Mouse (Mus musculus) megakaryocyte, embryonic 14.5 days (primary cell): Measurements from ENCODE around the gene Olfr262. TPM values are rescaled to one million over a fixed set of nuclear protein-coding genes. Genes with fewer than 3 reads are reported as not detected.
"Not testable (repeated sequence)": the region's sequence is repeated elsewhere in the genome, so short reads cannot be mapped to it uniquely, and the experiment has no call there.

Experiments
- H3K27me3 ChIP-seq: replicated peaks from 2 replicates; pipeline ENCODE3; 2012; ENCODE audit warnings: inconsistent platforms
- H3K36me3 ChIP-seq: replicated peaks from 2 replicates; pipeline ENCODE3; 2012; ENCODE audit warnings: low read length, inconsistent platforms, mixed read lengths
- H3K4me1 ChIP-seq: 2 replicates; pipeline ENCODE4 v1.6.1; 2012; ENCODE audit warnings: inconsistent platforms
- H3K4me3 ChIP-seq: replicated peaks from 2 replicates; pipeline ENCODE3; 2012; ENCODE audit warnings: moderate library complexity, mild to moderate bottlenecking, inconsistent platforms
- H3K9me3 ChIP-seq: 2 replicates; pipeline ENCODE4 v1.6.1; 2012; ENCODE audit warnings: inconsistent platforms
- FLI1 ChIP-seq: IDR thresholded peaks from 2 replicates; pipeline ENCODE4 v1.6.1; 2012; ENCODE audit warnings: low read length, inconsistent platforms, mixed read lengths
- GATA1 ChIP-seq: IDR thresholded peaks from 3 replicates; pipeline ENCODE4 v1.6.1; 2012; ENCODE audit warnings: mixed read lengths, low read length, inconsistent platforms, borderline replicate concordance
- polyA plus RNA-seq: library from polyadenylated mRNA; stranded (reverse); fragments of >175 nt; gene quantifications from 2 replicates; pipeline ENCODE4 v1.2.3, GENCODE M21; 2012; ENCODE audit warnings: low replicate concordance; ENCODE audit not compliant: insufficient read depth

Olfr262 gene
- not detected in 2 replicates for polyA plus RNA-seq

GRCm38 (mm10) chr19:12241559-12241958 lies at the start of gene Olfr262:
Olfr262 (minus strand) TSS chr19:12241659.
- H3K9me3 ChIP-seq, result no peaks in the 10 kb centered on the region
- H3K4me3 ChIP-seq, result no peak within 1 kb of the TSS
- H3K36me3 ChIP-seq, result no peaks in the 10 kb centered on the region
- no peaks in the 10 kb centered on the region for H3K4me1 ChIP-seq
- no peaks in the 10 kb centered on the region for H3K27me3 ChIP-seq
- TF ChIP-seq FLI1, result no peak
- no peak for TF ChIP-seq GATA1

- H3K36me3 ChIP-seq, result no peaks in the 10 kb centered on the region
- H3K4me1 ChIP-seq, result no peaks in the 10 kb centered on the region
- no peak for TF ChIP-seq GATA1
- no peaks in the 10 kb centered on the region for H3K9me3 ChIP-seq
- no peaks in the 10 kb centered on the region for H3K27me3 ChIP-seq
- H3K4me3 ChIP-seq, result peak within 1 kb of the TSS; percentile 3
These were observed 38.1 kb upstream of the Olfr262 start, which contains the start of gene Olfr1434 for GRCm38 (mm10) chr19:12279554-12279953. Olfr1434 (plus strand) TSS chr19:12279854.

DNA sequence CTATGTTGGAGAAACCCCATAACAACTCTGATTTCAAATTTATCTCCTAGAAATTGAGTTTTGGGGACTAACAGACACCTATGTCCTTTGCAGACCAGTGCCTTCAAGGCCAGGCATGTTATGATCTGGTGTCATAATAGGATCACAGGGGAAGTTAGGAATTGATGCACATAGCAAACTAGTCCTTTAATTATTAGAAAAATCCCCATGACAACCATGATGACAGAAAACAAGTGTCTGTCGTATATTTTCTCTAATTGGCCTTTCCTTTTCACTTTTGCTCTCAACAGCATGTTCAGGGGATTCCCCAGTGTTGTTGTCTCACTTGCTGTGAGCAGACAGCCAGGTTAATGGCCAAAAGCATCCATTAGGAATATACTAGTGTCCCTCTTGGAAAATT lies 19.3 kb upstream of the Olfr262 start, which contains the start of gene Olfr235:
Olfr235 (plus strand) TSS at position 301 of the 400 bp plus-strand sequence.
- TF ChIP-seq FLI1 (no peak), GATA1 (no peak)
- H3K36me3 ChIP-seq, result no peaks in the 10 kb centered on the region
- H3K4me1 ChIP-seq, result no peaks in the 10 kb centered on the region
- no peaks in the 10 kb centered on the region for H3K9me3 ChIP-seq
- no peak within 1 kb of the TSS for H3K4me3 ChIP-seq
- H3K27me3 ChIP-seq, result no peaks in the 10 kb centered on the region

DNA sequence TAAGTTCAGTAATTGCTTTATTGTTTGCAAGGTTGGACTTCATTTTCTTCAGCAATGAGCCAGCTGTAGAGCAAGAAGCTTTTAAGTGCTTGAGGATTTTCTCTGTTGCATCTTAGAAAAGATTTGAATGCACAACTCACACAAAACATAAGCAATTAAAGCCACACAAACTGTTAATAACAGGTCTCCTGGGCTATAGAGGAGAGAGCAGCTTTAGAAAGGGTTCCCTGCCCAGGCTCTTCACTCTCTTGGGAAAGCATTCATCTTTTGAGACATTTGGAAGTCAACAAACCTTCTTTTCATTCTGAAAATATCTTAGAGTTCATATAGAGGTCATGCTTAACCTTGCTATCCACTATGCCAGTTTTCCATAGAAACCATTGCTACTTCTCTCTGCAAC lies 9.0 kb downstream of the Olfr262 start, which contains the start of gene Olfr1432:
Olfr1432 (minus strand) TSS at position 101 of the 400 bp plus-strand sequence.
- not testable (repeated sequence) for H3K4me1 ChIP-seq, H3K27me3 ChIP-seq, H3K4me3 ChIP-seq, H3K9me3 ChIP-seq, H3K36me3 ChIP-seq

GRCm38 (mm10) chr19:12200334-12200733 lies 41.1 kb downstream of the Olfr262 start, which contains the start of gene Olfr1431:
Olfr1431 (plus strand) TSS chr19:12200634.
- Histone ChIP-seq H3K4me1 (no peaks in the 10 kb centered on the region), H3K36me3 (no peaks in the 10 kb centered on the region), H3K27me3 (no peaks in the 10 kb centered on the region), H3K4me3 (no peak within 1 kb of the TSS), H3K9me3 (no peaks in the 10 kb centered on the region)
- no peak for TF ChIP-seq FLI1
- TF ChIP-seq GATA1, result no peak

GRCm38 (mm10) chr19:12199076-12199475 lies 42.4 kb downstream of the Olfr262 start:
- not testable (repeated sequence) for H3K9me3 ChIP-seq, H3K36me3 ChIP-seq, H3K27me3 ChIP-seq, H3K4me3 ChIP-seq, H3K4me1 ChIP-seq

Other genes starting within 250 kb of the Olfr262 start
- gene Olfr1423, start 200.3 kb downstream of the Olfr262 start, polyA plus RNA-seq, result not detected in 2 replicates
- gene Olfr1424, start 179.0 kb downstream of the Olfr262 start, polyA plus RNA-seq, result not detected in 2 replicates
- gene Olfr1425, start 163.9 kb downstream of the Olfr262 start, polyA plus RNA-seq, result not detected in 2 replicates
- gene Olfr1426, start 149.6 kb downstream of the Olfr262 start, polyA plus RNA-seq, result not detected in 2 replicates
- not detected in 2 replicates for gene Olfr1427, start 138.3 kb downstream of the Olfr262 start, polyA plus RNA-seq
- not detected in 2 replicates for gene Olfr1428, start 125.8 kb downstream of the Olfr262 start, polyA plus RNA-seq
- not detected in 2 replicates for gene Olfr76, start 118.5 kb downstream of the Olfr262 start, polyA plus RNA-seq
- not detected in 2 replicates for gene Olfr1555-ps1, start 71.5 kb downstream of the Olfr262 start, polyA plus RNA-seq
- not detected in 2 replicates for gene Olfr1431, start 41.0 kb downstream of the Olfr262 start, polyA plus RNA-seq
- gene Olfr1432, start 9.1 kb downstream of the Olfr262 start, polyA plus RNA-seq, result not detected in 2 replicates
- gene Olfr235, start 19.4 kb upstream of the Olfr262 start, polyA plus RNA-seq, result not detected in 2 replicates
- gene Olfr1434, start 38.2 kb upstream of the Olfr262 start, polyA plus RNA-seq, result not detected in 2 replicates
- not detected in 2 replicates for gene Olfr1436, start 57.5 kb upstream of the Olfr262 start, polyA plus RNA-seq
- gene Olfr1437, start 83.4 kb upstream of the Olfr262 start, polyA plus RNA-seq, result not detected in 2 replicates
- not detected in 2 replicates for gene Olfr1438-ps1, start 94.3 kb upstream of the Olfr262 start, polyA plus RNA-seq
- not detected in 2 replicates for gene Olfr1440, start 145.6 kb upstream of the Olfr262 start, polyA plus RNA-seq
- gene Olfr1441, start 175.8 kb upstream of the Olfr262 start, polyA plus RNA-seq, result not detected in 2 replicates
- not detected in 2 replicates for gene Pfpl, start 186.2 kb upstream of the Olfr262 start, polyA plus RNA-seq
- 6.5 TPM in 1 of 2 replicates, not detected in the other for gene Mpeg1, start 219.1 kb upstream of the Olfr262 start, polyA plus RNA-seq